Mouse (Mus musculus): ENCODE data around the gene Sntb2. TPM values are rescaled to one million over a fixed set of nuclear protein-coding genes. Genes with fewer than 3 reads are reported as not detected.

The Sntb2 gene
- polyA plus RNA-seq (2017; shearing (Covaris generic)): 9.1 TPM

GRCm38 (mm10) chr8:106935324-106935869 is at the start of gene Sntb2:
Gene Sntb2, plus strand, starts transcription at chr8:106935750.

DNA sequence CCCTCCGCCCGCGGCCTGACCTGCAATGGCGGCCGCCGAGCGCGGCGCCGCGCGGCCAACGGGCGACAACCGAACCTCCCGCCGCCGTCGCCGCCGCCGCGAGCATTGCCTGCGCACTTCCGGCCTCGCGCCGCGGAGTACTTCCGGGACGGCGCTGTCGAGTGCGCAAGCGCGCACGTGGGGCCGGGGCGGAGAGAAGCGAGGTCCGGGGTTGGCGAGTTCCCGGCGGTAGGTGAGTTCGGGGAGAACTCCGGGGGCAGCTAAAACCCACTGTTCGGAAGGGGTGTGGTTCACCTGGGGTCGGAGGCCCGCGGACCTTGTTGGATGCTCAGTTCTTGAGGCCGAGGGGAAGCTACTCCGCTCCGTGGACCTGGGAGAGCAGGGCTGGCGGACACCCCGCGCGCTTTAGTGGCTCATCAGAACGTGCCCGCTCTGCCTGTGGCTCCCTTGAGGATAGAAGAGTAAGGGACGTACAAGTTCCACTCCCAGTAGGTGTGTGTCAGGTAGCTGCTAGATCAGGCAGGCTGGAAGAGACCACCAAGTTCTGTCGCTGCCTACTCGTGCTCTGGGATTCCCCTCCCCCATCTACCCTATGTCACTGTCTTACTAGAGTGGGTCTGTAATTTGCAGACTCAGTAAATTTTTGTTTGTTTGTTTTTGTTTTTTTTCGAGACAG is 41.9 kb upstream of the Sntb2 start, which contains the start of gene Utp4:
Utp4 (plus strand) TSS at position 156 of the 676 bp plus-strand sequence.

DNA sequence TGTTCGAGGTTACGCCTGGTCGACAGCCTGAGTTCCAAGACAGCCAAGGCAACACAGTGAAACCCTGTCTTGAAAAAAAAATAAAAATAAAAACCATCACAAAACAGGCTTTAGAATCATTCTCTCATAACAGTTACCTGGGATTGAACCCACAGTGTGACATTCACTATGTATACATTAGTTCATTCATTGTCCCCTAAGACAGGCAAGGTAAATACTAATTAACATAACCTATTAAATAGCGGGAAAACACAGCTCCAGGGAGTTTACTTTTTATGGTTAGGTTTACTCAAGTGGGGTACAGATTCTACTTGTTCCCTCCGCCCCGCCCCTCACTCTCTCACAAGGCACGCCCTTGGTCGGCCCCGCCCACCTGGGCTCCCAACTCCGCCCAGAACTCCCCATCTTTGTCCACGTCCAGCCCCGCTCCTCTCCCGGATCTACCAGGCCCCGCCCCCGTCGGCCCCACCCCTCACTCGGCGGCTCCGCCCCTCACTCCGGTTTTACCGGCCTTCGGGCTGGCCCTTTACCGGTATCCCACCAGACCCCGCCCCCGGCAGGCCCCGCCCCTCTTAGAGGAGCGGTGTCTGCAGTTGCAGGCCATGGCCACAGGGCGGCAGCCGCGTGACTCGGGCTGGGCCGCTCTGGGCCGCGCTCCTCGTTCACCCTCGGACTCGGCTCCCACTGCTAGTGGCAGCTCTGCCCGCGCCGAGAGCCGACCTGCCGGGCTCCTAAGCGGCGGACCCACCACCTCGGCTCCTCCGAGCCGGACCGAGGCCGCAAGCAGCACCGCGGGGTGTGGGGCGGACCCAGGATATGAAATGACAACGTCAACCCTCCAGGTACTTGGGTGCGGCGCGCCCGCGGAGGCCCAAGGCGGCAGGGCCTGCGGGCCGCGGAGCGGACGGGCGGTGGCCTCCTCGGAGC is 95.4 kb downstream of the Sntb2 start, which contains the start of gene Vps4a:
Vps4a (plus strand) TSS at position 573 of the 927 bp plus-strand sequence.

GRCm38 (mm10) chr8:107048061-107048941 is 112.8 kb downstream of the Sntb2 start, which contains the start of gene Pdf:
Gene Pdf, minus strand, starts transcription at chr8:107048614.

GRCm38 (mm10) chr8:107056076-107056972 is 120.8 kb downstream of the Sntb2 start, which contains the start of the genes Cog8 and Nip7:
Gene Cog8, minus strand, starts transcription at chr8:107056689.
Gene Nip7, plus strand, starts transcription at chr8:107056877.

GRCm38 (mm10) chr8:107065511-107066496 is 130.3 kb downstream of the Sntb2 start, which contains the start of gene Tmed6:
Gene Tmed6, minus strand, starts transcription at chr8:107065644.

Other genes starting within 250 kb of the Sntb2 start
- gene Has3, start 65.5 kb upstream of the Sntb2 start, polyA plus RNA-seq (2017; shearing (Covaris generic)): not detected
- gene Utp4, start 42.1 kb upstream of the Sntb2 start, polyA plus RNA-seq (2017; shearing (Covaris generic)): 59.9 TPM
- gene Vps4a, start 95.5 kb downstream of the Sntb2 start, polyA plus RNA-seq (2017; shearing (Covaris generic)): 70.0 TPM
- 16.5 TPM for gene Pdf, start 112.9 kb downstream of the Sntb2 start, polyA plus RNA-seq (2017; shearing (Covaris generic))
- 74.1 TPM for gene Cog8, start 120.9 kb downstream of the Sntb2 start, polyA plus RNA-seq (2017; shearing (Covaris generic))
- gene Nip7, start 121.1 kb downstream of the Sntb2 start, polyA plus RNA-seq (2017; shearing (Covaris generic)): 82.4 TPM
- not detected for gene Tmed6, start 129.9 kb downstream of the Sntb2 start, polyA plus RNA-seq (2017; shearing (Covaris generic))
- gene Terf2, start 160.8 kb downstream of the Sntb2 start, polyA plus RNA-seq (2017; shearing (Covaris generic)): 28.7 TPM
- gene Cyb5b, start 214.9 kb downstream of the Sntb2 start, polyA plus RNA-seq (2017; shearing (Covaris generic)): 69.8 TPM